In genomic region chr11:96766555-96766954, GRCm38 (mm10) we compare ENCODE assay signal across 10 mouse cellular contexts. TPM values are rescaled to one million over a fixed set of nuclear protein-coding genes. Genes with fewer than 3 reads are reported as not detected.
DNase-seq lines count a peak whose midpoint lies in the region; ATAC-seq and TF ChIP-seq lines count a peak whose summit lies in the region.
"Had no signal": no experiment of that assay in that cellular context is flagged by ENCODE, and none has a peak within 500 bp of the region (broad histone marks: within the 10 kb centered on the region; RNA-seq: fewer than 3 reads in every experiment).

No protein-coding gene starts in this region.

- H3K9ac ChIP-seq in forebrain, postnatal 0 days, result no peak overlapping the region
- no peak overlapping the region for H3K9ac ChIP-seq in hindbrain, postnatal 0 days (replicated peaks; ENCODE audit: low read length)

- H3K9me3 ChIP-seq in forebrain, embryonic 10.5 days, result no peaks in the 10 kb centered on the region
- H3K9me3 ChIP-seq in forebrain, postnatal 0 days (ENCODE audit: low read length), result no peaks in the 10 kb centered on the region
- no peaks in the 10 kb centered on the region for H3K9me3 ChIP-seq in hindbrain, postnatal 0 days (ENCODE audit: low read length)

- H3K36me3 ChIP-seq in forebrain, embryonic 10.5 days (replicated peaks), result peaks cover 46% of the 10 kb centered on the region
- H3K36me3 ChIP-seq in forebrain, postnatal 0 days (ENCODE audit: insufficient read depth), result peaks cover 41% of the 10 kb centered on the region
- H3K36me3 ChIP-seq in hindbrain, postnatal 0 days (ENCODE audit: insufficient read depth, low read length), result peaks cover 40% of the 10 kb centered on the region

- H3K27ac ChIP-seq in forebrain, embryonic 10.5 days, result peak overlapping the region; percentile 79
- no peak overlapping the region for H3K27ac ChIP-seq in forebrain, postnatal 0 days (ENCODE audit: low read depth, low read length)
- H3K27ac ChIP-seq in hindbrain, postnatal 0 days, result peak overlapping the region; percentile 41; the same call in 1 of the 2 replicates

- H3K27me3 ChIP-seq in forebrain, embryonic 10.5 days (ENCODE audit: poor library complexity, severe bottlenecking), result no peaks in the 10 kb centered on the region
- H3K27me3 ChIP-seq in forebrain, postnatal 0 days (ENCODE audit: insufficient read depth, low read length), result no peaks in the 10 kb centered on the region
- H3K27me3 ChIP-seq in hindbrain, postnatal 0 days (ENCODE audit: insufficient read depth, low read length), result no peaks in the 10 kb centered on the region

- DNase-seq in forebrain, embryonic 10.5 days (ENCODE audit: extremely low spot score, low spot score), result no peak
- no peak for DNase-seq in forebrain, postnatal 0 days
- peak; percentile 23 for DNase-seq in urinary bladder, postnatal 25 days (ENCODE audit: low spot score)
- DNase-seq in urinary bladder, postnatal 10 days (ENCODE audit: low spot score), result no peak
- no peak for DNase-seq in hindbrain, postnatal 0 days (ENCODE audit: low spot score)
- DNase-seq in telencephalon, adult 2 months (ENCODE audit: low read depth, low spot score), result peak; percentile 65
- no peak for DNase-seq in layer of hippocampus, adult 8-10 months (ENCODE audit: low spot score in 2 of 2)
- DNase-seq in kidney, adult 18-20 months, result no peak
- DNase-seq: kidney, adult 2 months had no signal

- H3K4me2 ChIP-seq in forebrain, postnatal 0 days (ENCODE audit: low read depth), result no peak overlapping the region
- no peak overlapping the region for H3K4me2 ChIP-seq in hindbrain, postnatal 0 days (ENCODE audit: low read depth, low read length)

- 86% methylated on average over 12 of the region's 12 CpGs for WGBS in forebrain, embryonic 10.5 days
- WGBS in forebrain, postnatal 0 days, result 65% methylated on average over 12 of the region's 12 CpGs
- 65% methylated on average over 12 of the region's 12 CpGs for WGBS in hindbrain, postnatal 0 days

- 0 out of 2 replicates have a peak overlapping the region, but pooled peaks have one; percentile 3 for H3K4me3 ChIP-seq in forebrain, embryonic 10.5 days
- no peak overlapping the region for H3K4me3 ChIP-seq in forebrain, postnatal 0 days (ENCODE audit: low read depth, low read length)
- H3K4me3 ChIP-seq in hindbrain, postnatal 0 days (ENCODE audit: low read length), result no peak overlapping the region

- ATAC-seq in forebrain, postnatal 0 days, result no peak
- no peak for ATAC-seq in hindbrain, postnatal 0 days
- ATAC-seq: activated CD4-positive, CD25-positive, alpha-beta regulatory T cell, adult 4 months had no signal

- peaks cover 56% of the 10 kb centered on the region for H3K4me1 ChIP-seq in forebrain, embryonic 10.5 days
- H3K4me1 ChIP-seq in forebrain, postnatal 0 days (ENCODE audit: insufficient read depth), result no peaks in the 10 kb centered on the region
- H3K4me1 ChIP-seq in hindbrain, postnatal 0 days (ENCODE audit: insufficient read depth, low read length), result peaks cover 4% of the 10 kb centered on the region

- no peak for TF ChIP-seq CTCF in forebrain, postnatal 0 days (IDR thresholded peaks at IDR 0.05; ENCODE audit: low read depth)
- TF ChIP-seq CTCF in hindbrain, postnatal 0 days (IDR thresholded peaks at IDR 0.05; ENCODE audit: low read depth), result no peak

RNA-seq across cellular contexts. Expression of gene Snx11, which starts 10.8 kb away (rescaled TPM):
- 25.7 and 27.5 TPM in 2 replicates for polyA plus RNA-seq in forebrain, embryonic 10.5 days (2016; fragmentation: Nextera tagmentation; extraction: Ambion mirVana)
- total RNA-seq in forebrain, postnatal 0 days (2014; rRNA removed), result 59.2 and 68.8 TPM in 2 replicates
- 32.7 and 37.1 TPM in 2 replicates for polyA plus RNA-seq in forebrain, postnatal 0 days (2015; fragmentation: Nextera tagmentation; extraction: Ambion mirVana)
- total RNA-seq in hindbrain, postnatal 0 days (2014; rRNA removed), result 66.0 and 71.4 TPM in 2 replicates
- 36.5 and 40.9 TPM in 2 replicates for polyA plus RNA-seq in hindbrain, postnatal 0 days (2015; fragmentation: Nextera tagmentation; extraction: Ambion mirVana)
- 10 to 100 TPM; 43.8 to 60.8 (median 54.1) TPM for total RNA-seq in layer of hippocampus, adult 8-10 months (2022)

RNA-seq across cellular contexts. Expression of gene Cbx1, which starts 22.4 kb away (rescaled TPM):
- polyA plus RNA-seq in forebrain, embryonic 10.5 days (2016; fragmentation: Nextera tagmentation; extraction: Ambion mirVana), result 188 and 202 TPM in 2 replicates
- total RNA-seq in forebrain, postnatal 0 days (2014; rRNA removed), result 57.0 and 62.4 TPM in 2 replicates
- polyA plus RNA-seq in forebrain, postnatal 0 days (2015; fragmentation: Nextera tagmentation; extraction: Ambion mirVana), result 53.7 and 55.6 TPM in 2 replicates
- 23.1 and 27.9 TPM in 2 replicates for total RNA-seq in hindbrain, postnatal 0 days (2014; rRNA removed)
- polyA plus RNA-seq in hindbrain, postnatal 0 days (2015; fragmentation: Nextera tagmentation; extraction: Ambion mirVana), result 57.2 and 63.0 TPM in 2 replicates
- total RNA-seq in layer of hippocampus, adult 8-10 months (2022), result 10 to 100 TPM; 40.1 to 52.0 (median 44.0) TPM

Comparison
In these comparisons a context has a peak if more than half of its experiments do, and no peak if none do; other contexts are left out.
1. DNase-seq: peak in urinary bladder, postnatal 25 days (single experiment) and telencephalon, adult 2 months (single experiment); none in forebrain, embryonic 10.5 days (single experiment), forebrain, postnatal 0 days (single experiment), urinary bladder, postnatal 10 days (single experiment), hindbrain, postnatal 0 days (single experiment), layer of hippocampus, adult 8-10 months (0 of 2) and kidney, adult 18-20 months (single experiment).